ENCODE assay signal across 8 mouse cellular contexts in the genomic region with DNA sequence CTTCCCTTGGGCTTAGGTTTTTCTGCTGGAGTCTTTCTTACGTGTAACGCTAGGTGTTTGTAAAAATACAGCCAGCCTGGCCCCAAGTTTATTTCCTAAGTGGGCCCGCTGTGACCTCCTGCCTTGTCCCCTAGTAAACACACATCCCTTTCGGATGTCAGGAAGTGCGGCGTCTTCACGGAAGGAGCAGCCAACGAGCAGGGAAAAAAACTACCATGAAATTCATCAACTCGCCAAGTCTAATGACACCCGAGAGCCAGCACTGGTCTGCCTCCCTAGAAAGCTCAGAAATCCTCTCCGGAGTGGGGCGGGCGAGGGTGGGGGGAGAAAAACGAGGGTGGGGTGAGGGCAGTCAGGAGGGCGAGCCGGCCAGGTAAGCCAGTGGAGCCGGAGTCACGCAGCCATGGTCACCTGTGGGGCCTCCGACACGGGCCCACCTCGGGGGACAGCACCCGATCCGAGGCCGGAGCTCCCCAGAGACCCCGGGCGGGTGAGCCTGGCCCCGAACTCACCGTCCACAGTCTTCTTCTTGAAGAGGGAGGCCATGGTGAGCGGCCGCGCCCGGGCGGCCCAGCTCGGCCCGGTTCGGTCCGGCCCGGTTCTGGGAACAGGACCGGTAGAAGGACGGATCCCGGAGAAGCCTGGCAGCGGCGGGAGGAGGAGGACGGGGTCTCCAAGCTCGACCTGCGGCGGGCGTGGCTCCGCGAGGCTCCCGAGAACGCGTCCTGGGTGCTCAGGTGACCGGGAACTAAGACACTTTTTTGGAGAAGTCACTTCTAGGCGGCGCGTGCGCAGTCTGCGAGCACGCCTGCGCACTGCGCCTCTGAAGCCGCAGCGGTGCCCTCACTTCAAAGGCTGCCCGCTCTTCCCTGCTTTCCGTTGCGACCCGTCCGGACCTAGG. TPM values are rescaled to one million over a fixed set of nuclear protein-coding genes. Genes with fewer than 3 reads are reported as not detected.
DNase-seq lines count a peak whose midpoint lies in the region; ATAC-seq and TF ChIP-seq lines count a peak whose summit lies in the region.

A gene (minus strand): TSS at position 764 of the 901 bp plus-strand sequence.

- H3K27ac ChIP-seq in gastrocnemius, adult 2 months, result peak within 1 kb of the TSS; percentile 85
- peak within 1 kb of the TSS; percentile 83 for H3K27ac ChIP-seq in hindbrain, postnatal 0 days

- TF ChIP-seq CTCF in gastrocnemius, adult 2 months (IDR thresholded peaks at IDR 0.05), result no peak
- TF ChIP-seq CTCF in hindbrain, postnatal 0 days (IDR thresholded peaks at IDR 0.05; ENCODE audit: low read depth), result no peak

- H3K9me3 ChIP-seq in hindbrain, postnatal 0 days (ENCODE audit: low read length), result no peaks in the 10 kb centered on the region

- WGBS in hindbrain, postnatal 0 days, result under 1% methylated on average over 68 of the region's 69 CpGs

- peak; percentile 97 for DNase-seq in ZHBTc4 (ENCODE audit: low read depth, low spot score)
- DNase-seq in cerebellum, postnatal 4 days (ENCODE audit: low spot score in 2 of 2), result peak; percentile 55 to 82
- peak; percentile 86 for DNase-seq in gastrocnemius, adult 2 months
- peak; percentile 96 for DNase-seq in hindbrain, postnatal 0 days (ENCODE audit: low spot score)
- DNase-seq in left cerebral cortex, adult 9 months (ENCODE audit: low spot score in 2 of 2), result peak; percentile 67 to 85
- peak; percentile 86 for DNase-seq in right cerebral cortex, postnatal 25 days
- DNase-seq in urinary bladder, postnatal 4 days (ENCODE audit: low spot score in 2 of 2), result peak; percentile 75 to 76

- H3K4me1 ChIP-seq in hindbrain, postnatal 0 days (ENCODE audit: insufficient read depth, low read length), result peaks cover 4% of the 10 kb centered on the region; the same call in 1 of the 2 replicates

- intact Hi-C loops in gastrocnemius, adult 2 months (cut with DNase I), result no loop called here

- peak; percentile 95 for ATAC-seq in hindbrain, postnatal 0 days
- peak; percentile 86 for ATAC-seq in megakaryocyte progenitor cell, adult 5-6 weeks (replicated peaks; ENCODE audit: poor library complexity)

- no peaks in the 10 kb centered on the region for H3K36me3 ChIP-seq in hindbrain, postnatal 0 days (ENCODE audit: insufficient read depth, low read length)

- H3K4me3 ChIP-seq in gastrocnemius, adult 2 months, result peak within 1 kb of the TSS; percentile 80
- H3K4me3 ChIP-seq in hindbrain, postnatal 0 days (ENCODE audit: low read length), result peak within 1 kb of the TSS; percentile 99

- peak within 1 kb of the TSS; percentile 81 for H3K9ac ChIP-seq in hindbrain, postnatal 0 days (replicated peaks; ENCODE audit: low read length)

- H3K4me2 ChIP-seq in hindbrain, postnatal 0 days (ENCODE audit: low read depth, low read length), result peak within 1 kb of the TSS; percentile 68

- no peaks in the 10 kb centered on the region for H3K27me3 ChIP-seq in hindbrain, postnatal 0 days (ENCODE audit: insufficient read depth, low read length)

RNA-seq across cellular contexts. Expression of the gene that starts here (rescaled TPM):
- total RNA-seq in gastrocnemius, adult 2 months (2021), result 10 to 100 TPM; 30.4 to 35.5 TPM
- 29.8 and 33.6 TPM in 2 replicates for total RNA-seq in hindbrain, postnatal 0 days (2014; rRNA removed)
- 140 and 144 TPM in 2 replicates for polyA plus RNA-seq in hindbrain, postnatal 0 days (2015; fragmentation: Nextera tagmentation; extraction: Ambion mirVana)
- total RNA-seq in megakaryocyte progenitor cell, adult 5-6 weeks (2015), result 64.1 and 64.5 TPM in 2 replicates
- 38.9 and 39.4 TPM in 2 replicates for total RNA-seq in megakaryocyte progenitor cell, adult 5-6 weeks (2017)

Comparison
In these comparisons a context has a peak if more than half of its experiments do, and no peak if none do; other contexts are left out.
1. Peak in every context shown above with its lines: DNase-seq, ATAC-seq, H3K4me3 ChIP-seq and H3K27ac ChIP-seq.